Mouse (Mus musculus) heart, postnatal 10 days (tissue): ENCODE measurements at regions not wholly inside any gene's neighbourhood (a gene's known extent, or its start where the extent isn't known, plus 50 kb on each side); places are given as distances from the start of the nearest gene placed in this dataset.

Experiments
- DNase-seq, 2 experiments: peaks; one replicate each; pipeline ENCODE4 v3.0.0; 2021
- intact Hi-C: fragments of 180-260 bp; cut with DNase I; formaldehyde crosslinking; loops from one replicate; pipeline ENCODE4 v1.15.1; 2025

GRCm38 (mm10) chr11:113015686-113016304 is 233.8 kb downstream of the Sox9 start:
- no peak for DNase-seq
- intact Hi-C loops = no loop called here

GRCm38 (mm10) chr11:113016801-113017715 is 235.0 kb downstream of the Sox9 start:
- DNase-seq = no peak
- intact Hi-C loops = no loop called here

- intact Hi-C loops = no loop called here
Observed at GRCm38 (mm10) chr11:113021533-113021932, 239.5 kb downstream of the Sox9 start.

GRCm38 (mm10) chr11:113026994-113027393 is 245.0 kb downstream of the Sox9 start:
- intact Hi-C loops = no loop called here
- peak; percentile 45 to 50 for DNase-seq

More at GRCm38 (mm10) chr11:113021533-113021932, 239.5 kb downstream of the Sox9 start:
- DNase-seq = no peak

GRCm38 (mm10) chr11:113028235-113028919 is 246.4 kb downstream of the Sox9 start:
- DNase-seq = no peak
- intact Hi-C loops = no loop called here

DNA sequence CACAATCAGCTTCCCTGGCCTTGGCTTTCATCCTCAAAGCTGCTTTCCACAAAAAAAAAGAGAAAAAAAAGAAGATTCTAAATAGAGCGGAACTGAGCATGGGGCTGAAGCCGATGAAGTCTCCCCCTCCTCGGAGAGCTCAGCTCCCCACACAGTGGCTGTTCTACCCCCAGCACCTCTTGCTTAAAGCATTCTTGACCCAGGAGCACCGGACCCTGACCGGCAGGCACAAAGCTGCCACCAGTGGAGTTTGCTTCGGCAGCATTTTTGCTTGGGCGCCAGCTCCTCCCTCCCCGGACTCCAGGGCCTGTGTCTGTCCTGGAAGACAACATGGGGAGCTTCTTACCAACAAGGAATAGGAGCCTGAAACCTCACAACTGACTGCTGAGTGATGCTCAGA is 249.4 kb downstream of the Sox9 start:
- intact Hi-C loops = no loop called here
- DNase-seq = no peak

DNA sequence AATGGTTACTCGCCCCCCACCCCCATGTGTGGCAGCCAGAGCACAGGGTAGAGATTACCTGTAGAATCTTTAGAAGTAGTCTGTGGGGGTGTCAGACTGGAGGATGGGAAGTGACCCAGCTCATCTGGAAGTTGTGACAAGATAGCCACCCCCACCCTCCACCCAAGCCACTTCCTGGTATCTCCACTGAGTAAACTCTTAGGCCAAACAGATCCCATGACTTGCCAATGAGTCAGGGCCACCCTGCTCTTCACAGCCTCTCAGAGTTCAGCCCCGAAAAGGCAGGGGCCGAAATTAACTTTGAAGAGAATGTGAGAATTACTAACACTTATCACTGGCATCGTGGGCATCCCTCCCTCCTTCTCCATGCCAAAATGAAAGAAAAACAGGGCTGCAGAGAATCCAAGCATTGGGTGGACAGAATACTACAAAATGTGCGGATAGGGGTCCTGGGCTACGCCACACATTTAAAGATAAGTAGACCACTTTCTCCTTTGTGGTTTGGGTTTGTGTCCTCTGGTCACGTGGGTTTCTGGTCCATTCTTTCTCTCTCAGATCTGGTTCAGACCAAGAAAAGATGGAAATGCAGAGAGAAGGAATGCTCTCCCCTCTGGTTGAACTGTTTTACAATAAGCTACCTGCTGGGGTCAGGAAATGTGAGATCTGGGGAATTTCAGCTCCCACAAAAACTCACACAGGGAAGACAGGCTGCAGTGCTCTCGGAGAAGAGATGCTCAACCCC is 250.6 kb downstream of the Sox9 start:
- DNase-seq = no peak
- intact Hi-C loops = no loop called here

GRCm38 (mm10) chr11:113034911-113035310 is 252.9 kb downstream of the Sox9 start:
- intact Hi-C loops = no loop called here
- DNase-seq = no peak

- DNase-seq = no peak
- intact Hi-C loops = no loop called here
Observed at GRCm38 (mm10) chr11:113037736-113038135, 255.7 kb downstream of the Sox9 start.

DNA sequence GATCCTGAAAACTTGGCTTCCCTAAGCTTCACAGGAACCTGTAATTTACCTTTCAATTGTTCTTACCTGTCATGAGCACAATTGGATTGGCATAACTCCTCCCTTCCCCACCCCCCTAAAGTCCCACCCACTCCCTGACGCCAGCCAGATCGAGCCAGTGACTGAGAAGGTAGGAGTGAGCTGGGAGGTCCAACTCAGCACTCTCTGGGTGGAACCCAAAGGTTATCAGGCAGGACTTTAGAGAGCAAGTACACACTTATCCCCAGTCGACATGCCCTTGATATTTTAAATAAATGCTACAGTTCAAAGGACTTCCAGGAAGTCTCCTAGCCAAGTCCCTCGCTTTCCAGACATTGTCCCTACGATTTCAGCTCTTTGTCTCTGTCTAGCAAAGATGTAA is 260.7 kb downstream of the Sox9 start:
- DNase-seq = no peak
- intact Hi-C loops = no loop called here

- intact Hi-C loops = no loop called here
- DNase-seq = peak; percentile 41 to 56
Observed at GRCm38 (mm10) chr11:113046200-113047051, 264.4 kb downstream of the Sox9 start.

DNA sequence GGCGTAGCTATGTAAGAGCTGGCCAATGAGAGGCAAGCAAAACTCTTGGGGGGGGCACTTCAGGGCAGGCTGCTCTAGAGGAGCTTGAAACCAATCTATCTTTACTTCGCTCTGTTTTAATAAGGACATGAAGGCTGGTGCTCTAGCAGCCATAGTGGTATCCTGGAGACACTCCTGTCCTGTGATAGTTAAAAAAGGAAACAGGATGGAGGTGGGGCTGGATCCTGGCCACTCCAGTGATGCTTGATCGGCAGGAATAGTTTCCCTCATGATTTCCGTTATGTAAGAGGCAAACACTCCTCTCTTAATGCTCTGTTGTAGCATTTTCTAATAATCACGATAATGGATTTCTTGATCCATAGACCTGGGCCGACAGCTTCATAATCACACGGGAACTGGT is 266.1 kb downstream of the Sox9 start:
- intact Hi-C loops = no loop called here
- peak in 1 of 2 experiments; percentile 18 for DNase-seq

DNA sequence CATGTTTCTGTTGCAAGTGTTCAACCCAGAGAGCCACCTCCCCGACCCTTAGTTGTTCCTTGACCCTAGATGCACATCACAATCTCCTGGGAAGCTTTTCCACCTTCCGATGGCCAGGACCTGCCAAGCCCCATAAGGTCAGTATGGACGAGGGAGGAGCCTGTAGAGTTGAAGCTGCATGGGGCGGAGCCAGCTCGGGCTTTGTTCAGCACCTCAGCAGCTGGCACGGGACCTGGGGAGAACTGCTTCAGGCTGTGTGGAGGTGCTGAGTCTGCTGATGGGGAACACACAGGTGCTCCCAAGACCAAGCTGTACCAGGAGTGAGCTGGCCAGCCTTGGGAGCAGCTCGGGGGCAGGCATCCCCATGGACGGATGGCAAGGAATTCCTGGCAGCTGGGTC is 267.6 kb downstream of the Sox9 start:
- DNase-seq = no peak
- intact Hi-C loops = no loop called here

DNA sequence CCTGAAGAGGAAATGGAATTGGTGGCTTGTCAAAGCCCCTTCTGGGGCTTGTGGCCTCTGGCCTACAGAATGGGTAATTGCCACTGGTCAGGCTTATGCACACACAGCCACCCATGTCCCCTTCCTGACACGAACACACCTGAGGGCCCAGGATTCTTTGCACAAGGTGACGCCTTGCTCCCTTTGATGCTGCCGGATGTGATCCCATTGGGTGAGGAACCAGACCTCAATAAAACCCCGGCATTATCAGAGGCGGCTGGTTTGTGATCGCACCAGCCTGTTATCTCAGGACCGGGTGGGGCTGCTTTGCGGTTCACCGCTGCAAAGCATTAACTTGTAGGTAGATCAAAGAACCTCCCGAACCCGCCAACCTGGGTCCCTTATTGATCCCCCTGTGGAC is 270.5 kb downstream of the Sox9 start:
- intact Hi-C loops = no loop called here
- DNase-seq = no peak

DNA sequence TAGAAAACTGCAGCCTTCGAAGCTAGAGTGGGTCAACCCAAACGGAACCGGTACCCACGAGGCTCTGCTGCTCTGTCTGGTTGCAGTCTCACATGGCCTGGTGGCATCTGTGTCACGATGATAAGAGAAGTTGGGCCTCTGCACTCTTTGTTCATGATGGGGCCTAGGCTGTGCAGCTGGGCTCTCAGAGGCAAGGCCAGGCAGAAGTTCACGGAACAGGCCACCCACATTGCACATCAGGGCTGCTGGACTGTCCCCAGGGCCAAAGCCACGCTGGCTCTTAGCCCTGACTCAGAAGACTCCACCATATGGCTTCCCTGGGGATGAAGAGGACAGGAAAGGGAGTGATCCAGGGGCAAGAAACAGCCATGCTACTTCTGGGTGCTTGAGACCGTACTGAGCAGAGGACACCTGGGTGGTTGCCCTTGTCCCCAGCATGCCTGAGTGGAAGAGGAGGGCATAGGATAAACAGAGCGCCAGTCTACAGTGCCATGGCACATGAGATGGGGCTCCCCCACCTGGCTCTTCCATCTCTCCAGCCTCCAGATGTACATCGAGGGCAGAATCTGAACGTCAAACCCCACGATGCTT is 274.1 kb downstream of the Sox9 start:
- peak; percentile 64 to 65 for DNase-seq
- intact Hi-C loops = no loop called here

DNA sequence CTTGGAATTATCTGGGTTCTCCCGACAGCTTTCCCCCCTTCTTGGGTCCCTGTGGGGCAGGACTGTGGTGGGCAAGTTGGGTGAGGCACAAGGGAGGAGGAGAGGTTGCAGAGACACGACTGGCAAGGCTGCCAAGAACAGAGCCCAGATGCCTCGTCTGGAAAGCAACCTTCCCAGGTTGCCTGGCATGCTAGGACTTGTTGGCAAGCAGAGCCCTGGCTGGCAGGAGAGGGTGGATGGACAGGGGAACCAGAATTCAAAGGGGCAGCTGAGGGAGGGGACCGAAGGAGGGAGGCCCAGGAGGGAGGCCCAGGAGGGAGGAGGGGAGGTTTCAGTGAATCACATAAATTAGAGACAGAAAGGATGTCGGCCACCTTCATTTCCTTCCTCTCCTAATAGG is 274.8 kb downstream of the Sox9 start:
- intact Hi-C loops = no loop called here
- DNase-seq = peak; percentile 45 to 48

DNA sequence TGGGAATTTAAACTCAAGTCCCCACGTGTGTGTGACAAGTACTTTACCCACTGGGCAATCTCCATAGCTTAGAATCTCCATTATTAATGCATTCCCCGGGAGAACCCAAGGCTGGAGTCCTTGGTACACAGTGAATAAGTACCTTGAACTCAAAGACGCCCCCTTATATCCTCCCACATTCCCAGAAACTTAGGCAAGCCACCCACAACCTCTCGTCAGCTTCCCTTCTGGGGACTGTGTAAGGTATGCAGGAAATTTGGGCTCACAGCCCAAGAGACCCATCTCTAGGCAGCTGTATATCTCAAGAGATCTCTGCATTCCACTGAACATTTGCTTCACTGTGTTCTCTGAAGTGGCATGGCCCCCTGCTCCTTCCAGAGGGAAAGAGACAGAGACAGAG is 288.3 kb downstream of the Sox9 start:
- intact Hi-C loops = no loop called here
- DNase-seq = no peak

DNA sequence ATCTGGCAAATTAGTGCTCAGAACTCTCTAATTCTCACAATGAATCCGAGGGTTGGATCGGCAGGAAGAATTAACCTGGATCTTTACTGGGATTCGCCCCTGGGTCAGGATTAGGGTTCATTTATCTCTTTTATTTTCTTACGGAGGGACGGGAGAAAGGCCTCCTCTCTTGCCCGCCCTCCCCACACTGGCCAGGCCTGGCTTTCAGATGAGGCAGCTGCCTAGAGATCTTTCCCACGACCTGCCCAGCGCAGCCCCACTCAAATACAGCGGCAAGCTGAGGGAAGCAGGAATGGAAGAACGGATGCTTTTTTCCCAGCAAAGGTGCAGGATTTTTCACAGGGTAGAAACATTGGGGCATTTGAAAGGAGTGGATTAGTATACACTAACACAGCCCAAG is 289.9 kb downstream of the Sox9 start:
- intact Hi-C loops = no loop called here
- DNase-seq = no peak

- DNase-seq = no peak
- intact Hi-C loops = no loop called here
Observed at GRCm38 (mm10) chr11:113074328-113074727, 292.3 kb downstream of the Sox9 start.

DNA sequence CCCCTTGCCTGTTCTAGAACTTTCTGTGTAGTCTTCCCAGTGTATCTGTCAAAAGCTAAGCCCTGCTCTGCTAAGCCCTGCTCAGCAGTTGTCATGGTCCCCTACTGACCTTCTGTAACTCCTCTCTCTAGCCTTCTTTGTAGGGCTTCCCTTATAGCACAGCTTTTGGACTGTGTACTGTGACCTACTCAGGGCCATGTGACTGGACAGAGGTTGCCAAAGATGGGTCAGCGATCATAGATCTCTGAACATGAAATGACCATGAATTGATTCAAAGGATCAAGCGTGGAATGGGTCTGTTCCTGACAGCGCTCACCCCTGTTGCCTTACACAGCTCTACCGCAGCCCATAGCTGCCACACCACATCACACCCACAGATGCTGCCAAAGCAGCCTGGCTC is 294.3 kb downstream of the Sox9 start:
- intact Hi-C loops = no loop called here
- DNase-seq = no peak
